Mouse (Mus musculus): ENCODE data around the gene Dbh.

The Dbh gene

DNA sequence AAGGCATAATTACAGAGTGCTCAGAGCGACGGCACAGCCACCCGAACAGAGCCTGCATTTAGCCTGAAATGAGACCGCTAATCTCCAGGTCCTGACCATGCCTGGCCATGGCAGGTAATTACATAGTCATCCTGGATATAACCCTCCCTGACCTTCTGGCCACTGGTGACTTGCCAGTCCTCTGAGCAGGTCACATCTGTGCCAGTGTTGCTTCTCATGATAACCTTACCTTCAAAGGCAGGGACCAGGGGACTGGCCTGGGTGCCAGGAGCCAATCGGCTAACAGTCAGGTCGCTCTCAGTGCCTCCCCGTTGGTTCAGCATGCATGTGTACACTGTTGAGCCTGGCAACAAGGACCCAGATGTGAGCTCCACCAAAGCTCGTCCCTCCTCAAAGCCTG lies 53.5 kb downstream of the Dbh start:
- DNase-seq (ENCODE audit: low read depth, low spot score): no peak

GRCm38 (mm10) chr2:27223012-27223421 lies 58.0 kb downstream of the Dbh start:
- no peak for DNase-seq (ENCODE audit: low read depth, low spot score)

DNA sequence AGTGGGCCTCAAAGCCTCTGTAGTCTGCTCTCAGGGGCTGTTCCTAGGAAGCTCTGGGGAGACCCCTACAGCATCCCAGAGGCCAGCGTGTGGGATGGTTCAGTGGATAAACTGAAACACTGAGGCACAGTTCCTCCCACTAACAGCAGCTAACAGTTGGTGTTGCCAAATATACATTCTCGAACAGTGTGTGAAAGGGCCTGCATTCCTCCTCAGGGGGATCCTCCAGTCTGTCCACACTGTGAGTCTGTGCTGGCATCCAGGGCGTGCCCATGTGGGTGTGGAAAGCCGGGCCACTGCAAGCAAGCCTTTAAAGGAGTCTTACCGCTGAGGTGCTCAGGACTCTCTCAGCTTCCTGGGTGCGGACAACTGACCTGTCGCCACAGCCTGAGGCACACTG lies 61.5 kb downstream of the Dbh start:
- peak; percentile 25 for DNase-seq (ENCODE audit: low read depth, low spot score)

GRCm38 (mm10) chr2:27228809-27229480 lies 63.9 kb downstream of the Dbh start:
- DNase-seq (ENCODE audit: low read depth, low spot score): no peak

DNA sequence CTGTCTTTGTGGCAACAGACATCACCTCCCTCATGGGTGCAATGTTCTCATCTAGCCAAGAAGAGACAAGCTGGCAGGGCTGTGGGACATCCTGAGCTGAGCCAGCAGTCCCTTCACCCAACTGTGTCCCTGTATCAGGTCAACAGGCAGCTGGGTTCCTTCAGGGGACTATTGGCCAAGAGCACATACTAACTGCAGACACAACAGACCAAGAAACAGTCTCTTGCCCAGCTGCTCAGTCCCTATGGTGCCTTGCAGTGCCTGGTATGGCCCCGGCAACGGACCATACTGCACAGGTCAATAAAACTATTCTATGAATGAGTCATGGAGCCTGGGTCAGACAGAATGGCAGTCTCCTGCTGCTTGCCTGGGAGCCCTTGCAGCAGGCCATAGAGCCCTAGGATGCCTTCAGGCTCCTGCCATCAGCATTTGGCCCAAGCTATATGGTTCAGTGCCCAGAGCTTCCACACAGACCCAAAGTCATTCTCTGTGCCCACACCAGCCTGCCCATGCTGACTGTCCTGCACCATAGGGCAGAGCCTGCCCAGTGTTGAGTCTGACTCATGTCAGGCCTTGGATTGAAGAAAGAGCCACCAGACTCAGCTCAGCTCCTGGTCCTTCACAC lies 64.6 kb downstream of the Dbh start:
- DNase-seq (ENCODE audit: low read depth, low spot score): no peak

DNA sequence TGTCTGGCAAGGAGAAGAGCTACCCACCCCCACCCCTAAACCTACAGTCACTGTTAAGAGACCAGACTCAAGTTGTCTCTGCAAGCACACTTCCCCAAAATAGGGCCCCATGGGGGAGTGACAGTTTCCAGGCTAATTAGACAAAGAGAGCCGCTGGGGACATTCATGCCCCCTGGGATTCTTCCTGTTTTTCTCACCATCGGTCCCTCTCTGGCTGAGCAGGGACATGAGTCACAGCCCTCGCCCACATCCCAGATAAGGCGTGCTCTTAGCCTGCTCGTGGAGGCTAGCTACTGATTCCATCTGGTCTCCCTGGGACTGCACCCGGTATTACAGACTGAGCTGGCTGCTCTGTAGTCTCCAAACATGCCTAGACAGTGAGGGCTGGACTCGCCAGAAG lies 67.3 kb downstream of the Dbh start:
- DNase-seq (ENCODE audit: low read depth, low spot score): peak; percentile 69

Measured in 3T3-L1 (cell line).